Mouse (Mus musculus): ENCODE measurements around the gene Scamp4.

Gene Scamp4

DNA sequence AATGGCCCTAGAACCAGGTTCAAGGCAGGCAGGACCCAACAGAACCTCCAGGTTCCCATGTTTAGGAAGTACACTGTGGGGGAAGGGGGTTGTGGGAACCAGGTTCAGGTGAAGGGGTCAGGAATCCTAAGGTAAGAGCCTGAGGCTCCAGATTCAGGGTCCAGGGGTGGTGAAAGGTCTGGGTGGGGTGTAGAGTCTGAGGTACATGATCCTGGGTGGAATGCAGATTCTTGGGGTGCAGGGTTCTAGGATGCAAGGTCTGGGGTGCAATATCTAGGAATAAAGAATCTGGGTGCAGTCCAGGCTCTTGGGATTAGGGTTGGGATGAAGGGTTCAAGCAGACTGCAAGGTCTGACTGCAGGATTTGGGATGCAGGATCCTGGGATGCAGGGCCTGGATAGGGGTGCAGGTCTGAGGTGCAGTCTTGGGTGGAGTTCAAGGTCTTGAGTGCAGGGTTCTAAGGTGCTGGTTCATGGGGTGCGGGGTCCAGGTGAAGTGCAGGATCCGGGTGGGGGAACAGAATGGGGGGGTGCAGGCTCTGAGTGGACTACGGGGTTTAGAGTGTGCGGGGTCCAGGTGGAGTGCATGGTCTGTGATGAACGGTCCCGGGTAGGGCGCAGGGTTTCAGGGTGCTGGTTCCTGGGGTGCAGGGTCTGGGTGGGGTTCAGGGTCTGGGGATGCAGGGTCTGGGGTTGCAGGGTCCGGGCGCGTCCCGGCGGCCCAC, 52.9 kb downstream of the Scamp4 start:
- no peak for DNase-seq

DNA sequence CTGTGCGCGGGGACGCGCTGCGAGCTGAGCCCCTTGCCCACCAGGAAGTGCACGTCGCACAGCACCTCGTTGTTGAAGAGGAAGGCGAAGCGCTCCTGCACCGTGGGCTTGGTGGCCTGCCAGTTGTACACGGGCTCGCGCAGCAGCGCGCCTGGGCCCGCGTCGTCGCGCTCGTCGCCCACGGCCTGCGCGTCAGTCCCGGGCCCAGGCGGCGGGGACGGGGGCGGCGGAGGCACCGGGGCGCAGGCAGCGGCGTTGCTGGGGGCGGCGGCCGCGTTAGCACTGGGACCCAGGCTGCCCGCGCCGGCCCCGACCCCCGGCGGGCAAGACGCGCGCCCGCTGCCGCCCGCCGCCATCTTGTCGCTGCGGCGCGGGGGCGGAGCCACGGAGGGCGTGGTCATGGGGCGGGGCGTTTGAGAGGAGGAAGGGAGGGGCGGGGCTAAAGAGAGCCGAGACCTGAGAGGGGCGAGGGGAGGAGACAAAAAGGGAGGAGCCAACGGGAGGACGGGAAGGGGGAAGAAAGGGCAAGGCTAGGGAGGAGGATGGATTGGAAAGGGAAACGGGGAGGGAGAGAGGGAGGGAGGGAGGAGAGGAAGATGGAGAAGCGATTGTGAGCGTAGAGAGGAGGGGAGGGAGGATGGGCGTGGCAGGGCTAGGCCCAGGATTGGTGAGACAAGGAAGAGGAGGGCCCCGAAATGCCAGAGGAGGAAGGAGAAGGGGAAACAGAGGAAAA, 53.6 kb downstream of the Scamp4 start:
- DNase-seq = peak; percentile 95

DNA sequence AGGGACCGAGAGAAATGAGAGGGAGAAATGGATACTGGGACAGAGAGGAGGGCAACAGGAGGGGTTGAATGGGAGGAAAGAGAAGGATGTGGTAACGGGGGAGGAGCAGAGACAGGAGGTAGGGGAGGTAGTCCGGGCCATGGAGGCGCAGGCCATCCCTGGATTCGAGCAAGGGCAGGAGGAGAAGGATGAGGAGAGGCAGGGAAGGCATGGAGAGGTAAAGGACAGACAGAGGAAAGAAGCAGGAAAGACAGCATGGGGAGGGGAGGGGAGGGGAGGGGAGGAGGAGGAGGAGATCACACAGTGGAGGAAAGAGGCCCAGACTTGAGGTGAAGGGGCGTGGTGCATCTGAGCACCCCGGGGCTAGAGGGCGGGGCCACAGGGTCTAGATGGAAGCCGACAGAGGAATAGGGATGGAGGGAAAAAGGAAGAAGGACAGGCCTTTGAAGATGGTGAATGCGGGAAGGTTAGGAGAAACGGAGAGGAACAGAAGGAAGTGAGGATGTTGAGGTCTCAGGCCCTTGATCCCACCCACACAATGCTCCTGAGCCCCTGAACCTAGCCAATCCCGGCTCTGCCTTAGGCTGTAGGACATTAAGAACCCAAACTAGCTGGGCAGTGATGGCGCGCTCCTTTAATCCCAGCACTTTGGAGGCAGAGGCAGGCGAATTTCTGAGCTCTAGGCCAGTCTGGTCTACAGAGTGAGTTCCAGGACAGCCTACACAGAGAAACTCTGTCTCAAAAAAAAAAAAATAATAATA, 54.4 kb downstream of the Scamp4 start, which contains the start of gene Btbd2:
TSS of gene Btbd2 (minus strand) at position 209 of the 761 bp plus-strand sequence.
- DNase-seq = no peak

DNA sequence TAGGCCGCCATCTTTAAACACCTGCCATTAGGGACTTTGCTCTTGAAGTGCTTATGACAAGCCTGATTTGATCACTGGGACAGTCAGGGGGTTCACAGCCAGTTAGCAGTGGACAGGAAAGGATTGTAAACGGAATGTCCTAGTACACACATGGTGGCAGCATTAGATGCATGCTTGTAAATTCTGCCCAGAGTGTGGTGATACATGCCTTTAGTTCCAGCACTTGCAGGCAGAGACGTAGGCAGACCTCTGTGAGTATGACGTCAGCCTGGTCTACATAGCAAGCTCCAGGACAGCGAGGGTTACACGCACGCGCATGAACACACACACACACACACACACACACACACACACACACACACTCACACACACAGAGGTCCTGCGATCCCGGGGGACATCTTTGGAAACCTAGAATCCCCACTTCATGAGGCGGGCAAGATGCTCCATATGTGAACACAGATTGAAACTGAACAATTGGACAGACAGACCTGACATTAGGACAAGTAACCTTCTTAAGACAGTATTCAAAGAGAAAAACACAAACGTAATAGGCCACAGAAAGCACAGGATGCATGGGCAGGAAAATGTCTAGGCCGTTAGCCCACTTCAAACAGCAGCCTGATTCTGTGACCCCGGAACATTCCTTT, 55.6 kb downstream of the Scamp4 start:
- DNase-seq = no peak

DNA sequence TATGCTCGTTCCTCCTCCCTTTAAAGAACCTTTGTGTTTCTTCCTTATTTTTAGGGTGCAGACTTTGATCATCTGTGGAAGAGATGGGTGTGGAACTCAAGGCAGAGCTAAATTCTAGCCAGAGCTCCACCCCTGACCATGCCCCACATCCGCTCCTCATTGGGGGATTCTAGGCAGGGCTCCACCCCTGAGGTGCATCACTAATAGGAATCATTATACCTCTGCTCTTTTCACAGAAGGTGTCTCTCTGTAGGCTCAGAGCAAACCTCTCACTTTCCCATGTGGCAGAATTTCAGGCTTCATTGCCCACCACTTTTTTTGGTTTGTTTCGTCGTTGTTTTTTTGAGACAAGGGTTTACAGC, 56.1 kb downstream of the Scamp4 start:
- no peak for DNase-seq

DNA sequence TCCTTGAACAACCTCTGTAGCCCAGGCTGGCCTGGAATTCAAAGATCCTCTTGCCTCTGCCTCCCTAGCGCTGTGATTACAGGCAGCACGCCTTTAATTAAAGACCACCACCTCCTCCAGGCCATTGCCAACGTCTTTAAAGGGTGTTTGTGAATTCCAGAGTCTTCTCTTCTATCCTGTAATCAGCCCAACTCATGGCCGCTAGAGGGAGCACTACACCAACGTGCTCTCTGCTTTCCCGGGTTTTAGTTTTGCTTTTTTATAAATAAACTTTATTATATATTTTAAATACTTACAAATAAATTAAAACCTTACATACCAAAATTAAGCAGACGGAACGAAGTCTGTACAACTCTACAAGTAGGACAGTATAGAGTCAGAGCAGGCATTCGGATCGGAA, 56.5 kb downstream of the Scamp4 start:
- DNase-seq = peak; percentile 85

DNA sequence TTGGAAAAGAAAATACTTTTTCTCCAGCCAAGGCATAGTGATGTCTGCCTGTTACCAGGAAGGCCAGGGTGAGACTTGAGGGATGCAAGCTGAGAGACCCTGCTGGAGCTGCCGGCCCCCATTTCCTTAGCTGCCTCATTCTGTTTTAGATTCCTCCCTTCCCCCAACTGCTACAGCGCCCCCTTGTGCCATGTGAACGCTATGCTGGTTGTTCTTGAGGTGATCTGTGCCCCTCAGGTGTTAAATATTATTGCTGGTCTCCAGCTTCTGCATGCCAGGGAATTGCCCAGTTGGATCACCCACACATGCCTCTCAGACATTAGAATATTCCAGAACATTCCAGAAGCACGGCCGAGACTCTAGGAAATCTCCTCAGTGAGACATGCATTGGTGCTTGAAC, 58.5 kb downstream of the Scamp4 start:
- DNase-seq = peak; percentile 69

DNA sequence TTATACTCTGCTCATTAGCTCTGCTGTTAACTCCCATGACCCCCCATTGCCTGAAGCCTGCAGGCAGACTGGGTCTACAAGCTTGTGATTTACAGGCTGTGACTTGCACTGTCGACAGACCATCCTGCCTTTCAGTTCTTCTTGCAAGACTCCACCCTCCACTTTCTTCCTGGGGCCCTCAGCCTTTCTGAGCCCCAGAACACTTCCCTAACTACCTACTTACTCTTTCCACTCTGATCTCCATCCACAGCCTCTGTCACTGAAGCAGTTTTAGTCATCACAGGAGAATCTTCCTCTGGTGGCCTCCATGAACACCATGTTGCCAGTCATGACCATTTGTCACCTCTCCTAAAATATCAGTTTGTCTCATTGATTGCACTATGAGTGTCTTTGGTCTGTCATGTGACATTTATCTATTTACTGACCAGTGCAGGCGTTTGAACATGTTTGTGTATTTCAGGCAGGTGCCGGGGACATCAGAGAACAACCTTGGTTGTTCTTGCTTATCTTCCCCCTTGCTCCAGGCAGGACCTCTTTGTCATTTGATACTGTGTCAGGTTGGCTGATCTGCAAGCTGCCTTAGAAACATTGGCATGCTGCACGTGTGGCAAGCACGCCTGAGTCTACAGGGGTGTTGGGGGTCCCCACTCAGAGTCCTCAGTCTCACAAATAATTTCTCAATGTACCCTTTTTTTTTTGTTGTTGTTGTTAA, 61.0 kb downstream of the Scamp4 start:
- DNase-seq = no peak

DNA sequence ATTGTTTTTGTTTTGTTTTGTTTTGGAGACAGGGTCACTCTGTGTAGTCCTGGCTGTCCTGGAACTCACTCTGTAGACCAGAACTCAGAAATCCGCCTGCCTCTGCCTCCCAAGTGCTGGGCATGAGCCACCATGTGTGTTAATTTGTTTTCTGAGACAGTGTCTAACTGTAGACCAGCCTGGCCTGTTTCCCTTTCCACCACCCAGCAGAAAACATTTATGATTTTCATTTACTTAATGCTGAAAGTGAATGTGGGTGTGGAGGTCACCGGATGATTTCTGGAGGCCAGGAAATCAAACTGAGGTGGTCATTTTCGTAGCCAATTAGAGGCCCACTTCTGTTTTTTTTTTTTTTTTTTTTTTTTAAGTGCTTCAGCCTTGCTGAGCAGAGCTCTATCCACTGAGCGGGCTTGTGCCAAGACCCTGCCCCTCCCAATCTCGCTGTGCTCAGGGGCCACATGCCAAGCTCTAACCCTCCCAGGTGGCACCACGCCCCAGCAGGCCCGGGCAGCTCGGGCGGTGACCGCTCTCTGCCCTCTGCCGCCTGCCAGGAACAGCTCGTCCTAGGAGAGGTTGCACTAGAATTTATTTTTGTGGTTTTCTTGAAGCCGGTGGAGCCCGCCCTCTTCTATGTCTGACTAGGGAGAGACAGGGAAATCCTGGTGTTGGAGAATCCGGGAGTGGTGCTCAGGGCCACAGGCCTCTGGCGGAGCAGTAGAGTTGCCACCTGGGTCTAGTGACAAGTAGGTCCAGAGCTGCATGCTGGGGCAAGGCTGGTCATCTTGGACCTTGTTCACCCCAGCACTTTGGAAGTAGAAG, 61.7 kb downstream of the Scamp4 start:
- DNase-seq = peak; percentile 95

DNA sequence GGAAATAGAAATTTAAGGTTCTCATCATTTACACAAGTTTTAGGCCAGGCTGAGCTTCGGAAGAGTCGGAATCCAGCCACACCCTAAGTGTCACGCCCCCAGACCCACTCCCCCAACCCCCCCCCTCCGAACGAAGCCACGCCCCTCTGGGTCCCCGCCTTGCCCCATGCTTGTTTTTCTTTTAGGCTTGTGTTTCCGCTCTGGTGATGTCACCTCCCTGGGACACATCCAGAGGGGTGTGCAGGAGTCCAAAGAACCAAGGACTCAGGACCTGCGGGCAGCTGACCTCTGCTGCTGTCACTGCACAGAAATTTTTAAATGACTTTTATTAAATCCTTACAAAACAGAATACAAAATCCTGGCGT, 62.3 kb downstream of the Scamp4 start:
- peak; percentile 82 for DNase-seq

Data from kidney, adult 18-20 months (tissue).